Mouse (Mus musculus) liver, postnatal 0 days (tissue): Measurements from ENCODE around the gene Serpine3. TPM values are rescaled to one million over a fixed set of nuclear protein-coding genes. Genes with fewer than 3 reads are reported as not detected.

Source experiments
- ATAC-seq: fragments of 200-750 bp; cut with Nextera tagmentation; 2 replicates; pipeline ENCODE4 v1.8.0; 2017; ENCODE audit warnings: mild to moderate bottlenecking, moderate library complexity
- DNase-seq: peaks from one replicate; pipeline ENCODE4 v3.0.0-alpha.2; 2016
- H3K27ac ChIP-seq: fragments of 300-500 bp; sonication (generic); 2 replicates; pipeline ENCODE4 v1.5.1; 2014; ENCODE audit warnings: antibody characterized with exemption, moderate library complexity, mild to moderate bottlenecking, low read depth
- H3K27me3 ChIP-seq: fragments of 300-500 bp; sonication (generic); 2 replicates; pipeline ENCODE4 v1.6.1; 2014; ENCODE audit warnings: low read length, control low read depth, mixed read lengths; ENCODE audit not compliant: insufficient read depth
- H3K36me3 ChIP-seq: fragments of 300-500 bp; sonication (generic); replicated peaks from 2 replicates; pipeline ENCODE4 v1.6.1; 2014; ENCODE audit warnings: mild to moderate bottlenecking, control low read depth, low read length, moderate library complexity, mixed read lengths; ENCODE audit not compliant: insufficient read depth
- H3K4me1 ChIP-seq: fragments of 300-500 bp; sonication (generic); 2 replicates; pipeline ENCODE4 v1.6.1; 2014; ENCODE audit warnings: antibody characterized with exemption, mild to moderate bottlenecking, control low read depth; ENCODE audit not compliant: insufficient read depth
- H3K4me2 ChIP-seq: fragments of 300-500 bp; sonication (generic); 2 replicates; pipeline ENCODE4 v1.6.1; 2014; ENCODE audit warnings: low read depth, mild to moderate bottlenecking, low read length, moderate library complexity, mixed read lengths
- H3K4me3 ChIP-seq: fragments of 300-500 bp; sonication (generic); 2 replicates; pipeline ENCODE4 v1.5.1; 2014; ENCODE audit warnings: low read depth, low read length
- H3K9ac ChIP-seq: fragments of 300-500 bp; sonication (generic); replicated peaks from 2 replicates; pipeline ENCODE4 v1.6.1; 2014; ENCODE audit warnings: mild to moderate bottlenecking, moderate library complexity
- H3K9me3 ChIP-seq: fragments of 300-500 bp; sonication (generic); 2 replicates; pipeline ENCODE4 v1.6.1; 2016; ENCODE audit warnings: mild to moderate bottlenecking, control low read depth, low read length, mixed read lengths
- CTCF ChIP-seq: sonication (generic); IDR thresholded peaks from 2 replicates; pipeline ENCODE4 v1.5.1; 2016; ENCODE audit warnings: antibody characterized with exemption, low read depth
- EP300 ChIP-seq: IDR thresholded peaks from 2 replicates; pipeline ENCODE4 v1.6.1; 2016; ENCODE audit warnings: antibody characterized with exemption, low read depth, mild to moderate bottlenecking
- WGBS: fragments of 180-500 bp; shearing (Covaris S2); extraction: QIAGEN DNeasy Blood & Tissue Kit; methylation state at CpG from one replicate; pipeline ENCODE4 v1.1.7; 2014; ENCODE audit not compliant: insufficient replicate concordance; 5-methylcytosine and 5-hydroxymethylcytosine counted together
- polyA plus RNA-seq: library from polyadenylated mRNA; unstranded; fragments of >200 nt; fragmentation: Nextera tagmentation; extraction: Ambion mirVana; gene quantifications from 2 replicates; pipeline ENCODE4 v1.2.1, GENCODE M21; 2015

The Serpine3 gene
- polyA plus RNA-seq, 1 experiment from 2014 or later: not detected

DNA sequence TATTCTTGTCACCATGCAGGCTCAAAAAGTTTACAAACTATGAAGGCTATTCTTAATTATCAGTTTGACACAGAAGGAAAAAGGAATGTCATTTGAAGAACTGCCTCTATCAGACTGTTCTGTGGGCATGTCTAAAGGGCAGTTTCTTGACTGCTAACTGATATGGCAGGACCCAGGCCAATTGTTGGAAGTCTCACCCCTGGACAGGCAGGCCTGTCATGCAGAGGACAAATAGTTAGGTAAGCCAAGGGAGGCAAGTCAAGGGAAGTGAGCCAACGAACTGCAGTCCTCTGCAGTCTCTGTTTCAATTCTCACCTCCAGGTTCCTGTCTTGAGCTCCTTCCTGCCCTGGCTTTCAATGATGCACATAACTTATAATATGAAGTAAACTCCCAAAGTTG is 68.4 kb downstream of the Serpine3 start:
- DNase-seq (no peak), ATAC-seq (no peak)
- TF ChIP-seq CTCF (no peak), EP300 (no peak)
- Histone ChIP-seq H3K4me2 (no peak overlapping the region), H3K27ac (no peak overlapping the region), H3K4me1 (no peaks in the 10 kb centered on the region), H3K9me3 (no peaks in the 10 kb centered on the region), H3K9ac (no peak overlapping the region), H3K4me3 (no peak overlapping the region), H3K27me3 (no peaks in the 10 kb centered on the region), H3K36me3 (peaks cover 18% of the 10 kb centered on the region)
- WGBS: 59% methylated on average over 1 of the region's 1 CpGs

DNA sequence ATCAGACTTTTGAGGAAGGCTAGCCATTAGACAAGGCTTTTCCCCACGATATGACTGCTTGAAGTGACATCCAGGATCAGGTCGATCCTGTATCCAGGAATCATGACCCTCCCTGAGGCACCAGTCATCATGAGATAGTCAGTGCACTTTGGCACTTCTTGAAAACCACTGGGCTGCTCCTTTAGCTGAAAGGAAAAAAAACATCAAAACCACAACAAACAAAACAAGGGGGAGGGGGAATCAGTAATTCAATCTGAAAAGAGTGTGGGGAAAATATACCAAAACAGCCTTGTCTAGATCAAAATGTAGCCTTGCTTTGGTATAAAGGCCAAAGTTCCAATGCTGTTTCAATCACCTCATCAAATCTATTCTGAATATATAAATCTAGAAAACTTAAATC is 70.2 kb downstream of the Serpine3 start:
- TF ChIP-seq CTCF (no peak), EP300 (no peak)
- H3K4me3 ChIP-seq: no peak overlapping the region
- H3K4me1 ChIP-seq: peaks cover 3% of the 10 kb centered on the region
- no peak overlapping the region for H3K4me2 ChIP-seq
- peaks cover 22% of the 10 kb centered on the region for H3K36me3 ChIP-seq
- ATAC-seq: no peak
- WGBS: 75% methylated on average over 2 of the region's 2 CpGs
- no peak for DNase-seq
- no peak overlapping the region for H3K9ac ChIP-seq
- no peaks in the 10 kb centered on the region for H3K9me3 ChIP-seq
- no peak overlapping the region for H3K27ac ChIP-seq
- no peaks in the 10 kb centered on the region for H3K27me3 ChIP-seq

DNA sequence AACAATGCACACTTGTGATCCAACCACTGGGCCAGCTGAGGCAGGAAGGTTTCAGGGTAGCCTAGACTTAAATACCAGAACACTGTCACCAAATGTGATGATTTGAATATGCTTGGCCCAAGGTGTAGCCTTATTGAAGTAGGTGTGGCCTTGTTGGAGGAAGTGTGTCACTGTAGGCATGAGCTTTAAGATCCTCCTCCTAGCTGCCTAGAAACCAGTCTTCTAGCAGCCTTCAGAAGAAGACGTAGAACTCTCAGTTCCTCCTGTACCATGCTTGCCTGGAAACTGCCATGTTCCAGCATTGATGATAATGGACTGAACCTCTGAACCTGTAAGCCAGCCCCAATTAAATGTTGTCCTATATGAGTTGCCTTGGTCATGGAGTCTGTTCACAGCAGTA is 72.2 kb downstream of the Serpine3 start:
- 71% methylated on average over 1 of the region's 1 CpGs for WGBS
- H3K27me3 ChIP-seq: no peaks in the 10 kb centered on the region
- DNase-seq (no peak), ATAC-seq (no peak)
- no peak overlapping the region for H3K9ac ChIP-seq
- peaks cover 3% of the 10 kb centered on the region for H3K4me1 ChIP-seq
- TF ChIP-seq EP300: no peak
- TF ChIP-seq CTCF: no peak
- H3K4me2 ChIP-seq: no peak overlapping the region
- peaks cover 24% of the 10 kb centered on the region for H3K36me3 ChIP-seq
- H3K4me3 ChIP-seq: no peak overlapping the region
- H3K27ac ChIP-seq: no peak overlapping the region
- no peaks in the 10 kb centered on the region for H3K9me3 ChIP-seq

Other genes starting within 250 kb of the Serpine3 start
- not detected in 2 replicates for gene Gucy1b2, start 207.4 kb upstream of the Serpine3 start, polyA plus RNA-seq
- gene Fam124a, start 107.9 kb upstream of the Serpine3 start, polyA plus RNA-seq: 3.0 and 3.2 TPM in 2 replicates
- not detected in 2 replicates for gene Gm4131, start 96.7 kb upstream of the Serpine3 start, polyA plus RNA-seq
- 6.7 and 8.2 TPM in 2 replicates for gene Ints6, start 97.5 kb downstream of the Serpine3 start, polyA plus RNA-seq
- gene Wdfy2, start 174.0 kb downstream of the Serpine3 start, polyA plus RNA-seq: 1.7 and 2.0 TPM in 2 replicates